10 mouse cellular contexts compared by ENCODE assay signal in the genomic region with DNA sequence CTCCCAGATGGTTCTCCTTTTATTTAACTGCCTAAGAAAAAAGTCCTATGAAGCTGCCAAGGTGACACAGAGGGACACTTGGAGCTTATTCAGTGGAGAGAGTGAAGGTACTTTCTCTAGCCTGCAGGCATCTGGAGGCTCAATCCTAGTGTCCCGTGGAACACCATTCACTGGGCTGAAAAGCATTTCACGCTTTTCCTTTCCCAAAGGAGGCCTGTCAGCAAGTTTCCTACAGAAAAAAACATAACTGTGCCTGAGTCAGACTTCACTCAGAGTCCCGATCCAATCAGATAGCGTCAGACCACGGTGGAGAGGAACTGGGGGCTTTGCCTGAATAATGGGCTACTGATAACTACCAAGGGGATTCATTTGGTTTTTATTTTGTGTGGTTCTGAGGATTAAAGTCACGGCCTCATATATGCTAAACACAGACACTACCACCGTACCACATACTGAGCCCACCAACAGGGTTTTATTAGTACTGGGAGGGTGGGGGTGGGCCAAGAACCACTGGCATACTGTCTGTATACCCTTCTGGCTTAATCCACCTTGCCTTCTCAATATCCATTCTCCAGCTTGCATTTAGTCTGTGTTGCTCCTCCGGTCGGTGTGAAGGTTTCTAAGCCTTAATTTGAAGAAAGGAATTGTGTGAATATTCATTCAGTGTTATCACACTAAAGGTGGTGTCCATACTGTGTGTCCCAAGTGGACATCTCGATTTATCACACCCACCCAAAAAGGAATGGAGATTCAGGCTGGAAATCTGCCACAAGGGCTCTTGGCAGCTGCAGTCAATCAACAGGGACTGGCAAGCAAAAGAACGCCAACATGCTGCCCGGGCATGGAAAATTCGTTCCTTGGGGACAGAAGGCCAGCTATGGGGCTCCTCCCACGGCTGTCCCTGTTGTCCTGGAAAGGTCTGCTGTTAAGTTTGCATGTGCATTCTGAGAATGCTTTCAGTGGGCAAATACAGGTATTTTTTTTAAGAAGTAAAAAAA.
DNase-seq lines count a peak whose midpoint lies in the region; ATAC-seq and TF ChIP-seq lines count a peak whose summit lies in the region.
"Had no signal": no experiment of that assay in that cellular context is flagged by ENCODE, and none has a peak within 500 bp of the region (broad histone marks: within the 10 kb centered on the region; RNA-seq: fewer than 3 reads in every experiment).

No protein-coding gene starts in this region.

- H3K4me2 ChIP-seq in heart, embryonic 12.5 days, result no peak overlapping the region
- H3K4me2 ChIP-seq in midbrain, embryonic 11.5 days, result no peak overlapping the region
- H3K4me2 ChIP-seq: liver, embryonic 13.5 days had no signal

- H3K9ac ChIP-seq in heart, embryonic 12.5 days, result no peak overlapping the region
- H3K9ac ChIP-seq in heart, adult 2 months (ENCODE audit: low read depth, low read length), result no peak overlapping the region
- no peak overlapping the region for H3K9ac ChIP-seq in midbrain, embryonic 11.5 days (ENCODE audit: low read length)
- H3K9ac ChIP-seq: liver, embryonic 13.5 days had no signal

- no peaks in the 10 kb centered on the region for H3K36me3 ChIP-seq in heart, embryonic 12.5 days
- no peaks in the 10 kb centered on the region for H3K36me3 ChIP-seq in heart, adult 2 months (ENCODE audit: control insufficient read depth, insufficient read depth, low read length)
- no peaks in the 10 kb centered on the region for H3K36me3 ChIP-seq in midbrain, embryonic 11.5 days (ENCODE audit: control insufficient read depth, insufficient read depth, low read length)
- no peaks in the 10 kb centered on the region for H3K36me3 ChIP-seq in limb, embryonic 10.5 days
- H3K36me3 ChIP-seq: liver, embryonic 13.5 days had no signal

- 0 out of 2 replicates have a peak, but pooled peaks cover 10% of the 10 kb centered on the region for H3K4me1 ChIP-seq in heart, embryonic 12.5 days (replicated peaks)
- no peaks in the 10 kb centered on the region; the same call in 1 of the 2 replicates for H3K4me1 ChIP-seq in heart, adult 2 months (ENCODE audit: control insufficient read depth, insufficient read depth, low read length)
- peaks cover 10% of the 10 kb centered on the region for H3K4me1 ChIP-seq in midbrain, embryonic 11.5 days (ENCODE audit: control insufficient read depth, insufficient read depth, low read length)
- no peaks in the 10 kb centered on the region for H3K4me1 ChIP-seq in limb, embryonic 10.5 days
- H3K4me1 ChIP-seq: liver, embryonic 13.5 days had no signal

- intact Hi-C loops in heart, adult 2 months (cut with DNase I), result no loop called here

- H3K79me2 ChIP-seq in heart, adult 2 months (replicated peaks; ENCODE audit: control insufficient read depth, insufficient read depth, low read length), result no peaks in the 10 kb centered on the region

- no peak for TF ChIP-seq CTCF in heart, adult 2 months (IDR thresholded peaks at IDR 0.05)

- no peak for TF ChIP-seq EP300 in heart, adult 2 months (IDR thresholded peaks at IDR 0.05; ENCODE audit: insufficient read depth, low read depth, low read length)

- 0 out of 2 replicates have a peak, but pooled peaks cover 2% of the 10 kb centered on the region for H3K9me3 ChIP-seq in heart, embryonic 12.5 days (replicated peaks)
- H3K9me3 ChIP-seq in midbrain, embryonic 11.5 days (ENCODE audit: control insufficient read depth, low read length), result no peaks in the 10 kb centered on the region
- H3K9me3 ChIP-seq in limb, embryonic 10.5 days (replicated peaks), result no peaks in the 10 kb centered on the region
- H3K9me3 ChIP-seq: liver, embryonic 13.5 days had no signal

- H3K27ac ChIP-seq in heart, embryonic 12.5 days (ENCODE audit: poor library complexity, severe bottlenecking), result no peak overlapping the region
- H3K27ac ChIP-seq in heart, adult 2 months, result no peak overlapping the region
- no peak overlapping the region; the same call in 1 of the 2 replicates for H3K27ac ChIP-seq in midbrain, embryonic 11.5 days (ENCODE audit: low read depth, low read length)
- no peak overlapping the region for H3K27ac ChIP-seq in limb, embryonic 10.5 days
- H3K27ac ChIP-seq: liver, embryonic 13.5 days had no signal

- H3K4me3 ChIP-seq in heart, embryonic 12.5 days, result no peak overlapping the region
- H3K4me3 ChIP-seq in heart, adult 2 months, result no peak overlapping the region
- no peak overlapping the region for H3K4me3 ChIP-seq in midbrain, embryonic 11.5 days (ENCODE audit: low read depth, low read length)
- no peak overlapping the region for H3K4me3 ChIP-seq in limb, embryonic 10.5 days
- H3K4me3 ChIP-seq: liver, embryonic 13.5 days had no signal

- H3K27me3 ChIP-seq in heart, embryonic 12.5 days (replicated peaks), result no peaks in the 10 kb centered on the region
- H3K27me3 ChIP-seq in heart, adult 2 months (ENCODE audit: control insufficient read depth, insufficient read depth, low read length), result no peaks in the 10 kb centered on the region
- H3K27me3 ChIP-seq in midbrain, embryonic 11.5 days (ENCODE audit: control insufficient read depth, insufficient read depth, low read length), result no peaks in the 10 kb centered on the region
- no peaks in the 10 kb centered on the region for H3K27me3 ChIP-seq in limb, embryonic 10.5 days (ENCODE audit: low read depth, poor library complexity, severe bottlenecking)
- H3K27me3 ChIP-seq: liver, embryonic 13.5 days had no signal

- WGBS in heart, embryonic 12.5 days, result 52% methylated on average over 14 of the region's 14 CpGs
- WGBS in heart, adult 2 months, result 45% methylated on average over 14 of the region's 14 CpGs
- WGBS in midbrain, embryonic 11.5 days, result 57% methylated on average over 14 of the region's 14 CpGs
- WGBS in limb, embryonic 10.5 days, result 86% methylated on average over 14 of the region's 14 CpGs

- DNase-seq in heart, adult 18-20 months, result peak; percentile 69 to 74
- DNase-seq in cerebellum, adult 18-20 months, result peak; percentile 79 to 84
- peak; percentile 40 to 58 for DNase-seq in heart, adult 2 months
- DNase-seq in midbrain, embryonic 11.5 days (ENCODE audit: low spot score, missing footprints), result peak; percentile 89
- DNase-seq in thymus, postnatal 36 days, result no peak
- DNase-seq in limb, embryonic 10.5 days (ENCODE audit: low spot score), result no peak
- DNase-seq in testis, postnatal 10 days (ENCODE audit: low spot score), result no peak
- DNase-seq: kidney, adult 8-10 months; liver, embryonic 13.5 days had no signal

- TF ChIP-seq POLR2A in heart, adult 2 months (IDR thresholded peaks at IDR 0.05; ENCODE audit: insufficient read depth, low read depth, low read length), result no peak

- ATAC-seq in heart, embryonic 12.5 days (ENCODE audit: insufficient number of reproducible peaks, low FRiP score), result no peak
- peak; percentile 74 for ATAC-seq in midbrain, embryonic 11.5 days (ENCODE audit: low FRiP score)

Comparison
In these comparisons a context has a peak if more than half of its experiments do, and no peak if none do; other contexts are left out.
1. DNase-seq: peak in heart, adult 18-20 months (2 of 2), cerebellum, adult 18-20 months (2 of 2), heart, adult 2 months (2 of 2) and midbrain, embryonic 11.5 days (single experiment); none in thymus, postnatal 36 days (0 of 2), limb, embryonic 10.5 days (single experiment) and testis, postnatal 10 days (single experiment).